Mouse (Mus musculus) kidney, embryonic 15.5 days (tissue): ENCODE measurements around the gene Olfr857. TPM values are rescaled to one million over a fixed set of nuclear protein-coding genes. Genes with fewer than 3 reads are reported as not detected.
"Not testable (repeated sequence)": the region's sequence is repeated elsewhere in the genome, so short reads cannot be mapped to it uniquely, and the experiment has no call there.

Experiments used
- ATAC-seq: fragments of 200-750 bp; cut with Nextera tagmentation; replicated peaks from 2 replicates; pipeline ENCODE4 v1.8.0; 2017; ENCODE audit warnings: moderate TSS enrichment; ENCODE audit not compliant: low FRiP score
- H3K27ac ChIP-seq: fragments of 300-500 bp; sonication (generic); 2 replicates; pipeline ENCODE4 v1.5.1; 2015; ENCODE audit warnings: mild to moderate bottlenecking, inconsistent platforms
- H3K27me3 ChIP-seq: fragments of 300-500 bp; sonication (generic); 2 replicates; pipeline ENCODE4 v1.6.1; 2015; ENCODE audit warnings: inconsistent platforms
- H3K36me3 ChIP-seq: fragments of 300-500 bp; sonication (generic); 2 replicates; pipeline ENCODE4 v1.6.1; 2015; ENCODE audit warnings: inconsistent platforms
- H3K4me1 ChIP-seq: fragments of 300-500 bp; sonication (generic); 2 replicates; pipeline ENCODE4 v1.6.1; 2015; ENCODE audit warnings: inconsistent platforms
- H3K4me2 ChIP-seq: fragments of 300-500 bp; sonication (generic); 2 replicates; pipeline ENCODE4 v1.6.1; 2015; ENCODE audit warnings: moderate library complexity, mild to moderate bottlenecking, inconsistent platforms
- H3K4me3 ChIP-seq: fragments of 300-500 bp; sonication (generic); replicated peaks from 2 replicates; pipeline ENCODE4 v1.5.1; 2015; ENCODE audit warnings: mild to moderate bottlenecking, inconsistent platforms
- H3K9ac ChIP-seq: fragments of 300-500 bp; sonication (generic); 2 replicates; pipeline ENCODE4 v1.6.1; 2015; ENCODE audit warnings: mild to moderate bottlenecking, inconsistent platforms
- H3K9me3 ChIP-seq: fragments of 300-500 bp; sonication (generic); replicated peaks from 2 replicates; pipeline ENCODE4 v1.6.1; 2016; ENCODE audit warnings: inconsistent platforms
- WGBS: fragments of 180-500 bp; shearing (Covaris S2); methylation state at CpG from one replicate; pipeline ENCODE4 v1.1.7; 2015; ENCODE audit warnings: mixed read lengths; 5-methylcytosine and 5-hydroxymethylcytosine counted together
- polyA plus RNA-seq: library from polyadenylated mRNA; unstranded; fragments of >200 nt; fragmentation: Nextera tagmentation; extraction: Ambion mirVana; gene quantifications from 2 replicates; pipeline ENCODE4 v1.2.1, GENCODE M21; 2015

Olfr857 gene
- polyA plus RNA-seq: not detected in 2 replicates

GRCm38 (mm10) chr9:19709133-19709532 is at the start of gene Olfr857:
Gene Olfr857, plus strand, starts transcription at chr9:19709433.
- WGBS: 89% methylated on average over 1 of the region's 1 CpGs
- Histone ChIP-seq H3K9me3 (no peaks in the 10 kb centered on the region), H3K4me3 (no peak within 1 kb of the TSS), H3K9ac (no peak within 1 kb of the TSS), H3K4me1 (no peaks in the 10 kb centered on the region), H3K36me3 (no peaks in the 10 kb centered on the region), H3K4me2 (no peak within 1 kb of the TSS), H3K27me3 (no peaks in the 10 kb centered on the region), H3K27ac (no peak within 1 kb of the TSS)
- ATAC-seq: no peak

DNA sequence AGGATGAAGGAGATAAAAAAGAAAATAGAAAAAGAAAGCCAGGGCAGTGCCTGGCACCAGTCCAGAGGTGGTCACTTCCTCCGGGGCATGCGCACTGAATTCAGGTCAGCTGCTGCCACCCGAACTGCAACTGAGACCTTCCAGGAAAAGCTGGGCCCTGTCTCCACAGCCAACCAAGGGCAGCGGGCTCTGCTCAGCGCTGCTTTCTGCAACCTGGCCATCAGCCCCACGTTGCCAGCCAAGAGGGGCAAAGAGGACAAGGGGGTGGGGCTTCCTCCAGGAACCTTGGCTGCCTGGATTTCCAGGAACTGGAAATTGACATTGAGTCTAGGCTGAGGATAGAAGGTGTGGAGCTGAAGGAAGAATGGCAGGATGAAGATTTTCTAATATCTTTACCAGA is 19.0 kb upstream of the Olfr857 start:
- Histone ChIP-seq H3K36me3 (no peaks in the 10 kb centered on the region), H3K9ac (no peak overlapping the region), H3K27me3 (no peaks in the 10 kb centered on the region), H3K4me2 (no peak overlapping the region), H3K27ac (no peak overlapping the region), H3K9me3 (no peaks in the 10 kb centered on the region), H3K4me1 (no peaks in the 10 kb centered on the region), H3K4me3 (no peak overlapping the region)
- no peak for ATAC-seq
- 82% methylated on average over 6 of the region's 6 CpGs for WGBS

DNA sequence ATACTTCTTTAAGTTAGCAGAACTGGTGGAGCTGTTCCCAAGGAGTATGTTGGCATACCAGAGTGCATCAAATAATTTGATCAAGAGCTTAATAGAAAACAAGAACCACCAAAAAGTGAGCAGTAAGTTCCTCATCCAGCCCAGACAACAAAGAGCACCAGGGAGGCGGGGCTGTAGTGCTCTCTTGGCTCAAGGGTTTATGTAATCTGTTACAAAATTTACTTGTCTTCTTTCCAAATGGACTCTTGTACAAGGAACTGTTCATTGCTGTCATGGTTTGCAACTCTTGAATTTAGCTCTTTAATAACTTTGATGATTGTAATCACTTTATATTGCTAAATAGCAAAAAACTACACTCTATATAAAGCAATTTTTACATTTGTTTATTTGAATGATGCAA is 17.8 kb upstream of the Olfr857 start:
- no peaks in the 10 kb centered on the region for H3K4me1 ChIP-seq
- no peaks in the 10 kb centered on the region for H3K27me3 ChIP-seq
- ATAC-seq: no peak
- H3K9ac ChIP-seq: no peak overlapping the region
- H3K4me2 ChIP-seq: no peak overlapping the region
- no peaks in the 10 kb centered on the region for H3K36me3 ChIP-seq
- H3K4me3 ChIP-seq: no peak overlapping the region
- no peaks in the 10 kb centered on the region for H3K9me3 ChIP-seq
- no peak overlapping the region for H3K27ac ChIP-seq
- WGBS: 81% methylated on average over 1 of the region's 1 CpGs

DNA sequence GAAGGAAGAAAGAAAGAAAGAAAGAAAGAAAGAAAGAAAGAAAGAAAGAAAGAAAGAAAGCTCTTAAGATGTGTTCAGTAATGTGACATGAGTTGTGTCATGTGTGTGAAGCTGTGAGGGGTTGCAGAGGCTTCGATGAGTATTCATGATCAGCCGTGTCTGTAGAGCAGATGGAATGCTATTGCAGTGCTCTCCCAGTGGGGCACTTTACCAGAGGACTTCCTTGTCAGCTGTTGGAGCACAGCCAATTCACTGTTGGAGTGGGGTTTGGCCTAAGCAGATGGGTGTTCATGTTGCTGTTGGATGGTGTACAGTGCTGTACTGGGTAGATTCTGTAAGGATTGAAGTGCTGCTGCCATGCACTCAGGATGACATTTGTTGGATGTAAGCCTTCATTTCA is 16.8 kb upstream of the Olfr857 start:
- 91% methylated on average over 2 of the region's 2 CpGs for WGBS

DNA sequence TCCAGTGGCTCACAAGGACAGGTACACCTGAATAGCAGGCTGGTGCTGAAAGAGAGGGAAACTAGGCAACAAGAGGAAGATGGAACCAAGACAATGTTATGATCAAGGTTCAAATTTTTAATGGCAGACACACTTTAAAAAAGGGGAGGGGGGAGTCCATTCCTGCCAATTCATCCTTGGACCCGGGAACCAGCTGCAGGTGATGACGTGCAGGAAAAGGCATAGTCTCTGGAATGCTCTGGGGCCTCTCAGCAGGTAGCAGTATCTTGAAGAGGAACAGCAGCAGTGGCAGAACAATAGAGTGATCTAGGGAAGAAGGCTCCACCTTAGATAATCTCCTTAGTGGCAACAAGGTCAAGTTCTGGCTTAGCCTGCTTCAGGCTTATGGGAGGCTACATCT is 14.9 kb upstream of the Olfr857 start:
- not testable (repeated sequence) for H3K27me3 ChIP-seq, H3K4me1 ChIP-seq, H3K9ac ChIP-seq, H3K4me2 ChIP-seq, H3K27ac ChIP-seq, H3K9me3 ChIP-seq, ATAC-seq, H3K36me3 ChIP-seq, H3K4me3 ChIP-seq
- 50% methylated on average over 2 of the region's 2 CpGs for WGBS

More for the DNA sequence above, 16.8 kb upstream of the Olfr857 start:
- Histone ChIP-seq H3K4me3 (no peak overlapping the region), H3K9me3 (no peaks in the 10 kb centered on the region), H3K4me1 (no peaks in the 10 kb centered on the region), H3K9ac (no peak overlapping the region), H3K27ac (no peak overlapping the region), H3K36me3 (no peaks in the 10 kb centered on the region), H3K27me3 (no peaks in the 10 kb centered on the region), H3K4me2 (no peak overlapping the region)
- ATAC-seq: no peak

GRCm38 (mm10) chr9:19694898-19695379 is 14.3 kb upstream of the Olfr857 start:
- H3K4me1 ChIP-seq: not testable (repeated sequence)

GRCm38 (mm10) chr9:19704546-19704945 is 4.7 kb upstream of the Olfr857 start:
- not testable (repeated sequence) for H3K4me1 ChIP-seq, H3K27ac ChIP-seq, ATAC-seq, H3K36me3 ChIP-seq, H3K9ac ChIP-seq, H3K4me3 ChIP-seq, H3K4me2 ChIP-seq, H3K9me3 ChIP-seq, H3K27me3 ChIP-seq
- whole genome bisulfite sequencing: 69% methylated on average over 2 of the region's 2 CpGs

More at GRCm38 (mm10) chr9:19694898-19695379, 14.3 kb upstream of the Olfr857 start:
- H3K36me3 ChIP-seq, H3K9me3 ChIP-seq, ATAC-seq, H3K27ac ChIP-seq, H3K4me2 ChIP-seq, H3K4me3 ChIP-seq, H3K27me3 ChIP-seq, H3K9ac ChIP-seq: not testable (repeated sequence)
- WGBS: 81% methylated on average over 9 of the region's 9 CpGs

Other genes with a start within 250 kb of the Olfr857 start
- gene Olfr850, start 231.2 kb upstream of the Olfr857 start, polyA plus RNA-seq: not detected in 2 replicates
- not detected in 2 replicates for gene Olfr851, start 216.1 kb upstream of the Olfr857 start, polyA plus RNA-seq
- gene Olfr853, start 168.4 kb upstream of the Olfr857 start, polyA plus RNA-seq: not detected in 2 replicates
- not detected in 2 replicates for gene Olfr854, start 142.1 kb upstream of the Olfr857 start, polyA plus RNA-seq
- not detected in 2 replicates for gene Olfr855, start 126.8 kb upstream of the Olfr857 start, polyA plus RNA-seq
- gene Zfp317, start 87.3 kb upstream of the Olfr857 start, polyA plus RNA-seq: 31.6 and 33.1 TPM in 2 replicates
- not detected in 2 replicates for gene Olfr58, start 70.8 kb downstream of the Olfr857 start, polyA plus RNA-seq
- not detected in 2 replicates for gene Olfr859, start 95.5 kb downstream of the Olfr857 start, polyA plus RNA-seq
- not detected in 2 replicates for gene Olfr860, start 140.3 kb downstream of the Olfr857 start, polyA plus RNA-seq
- not detected in 2 replicates for gene Olfr862, start 178.6 kb downstream of the Olfr857 start, polyA plus RNA-seq
- gene Olfr77, start 207.4 kb downstream of the Olfr857 start, polyA plus RNA-seq: 0.23 and 0.32 TPM in 2 replicates